Mouse (Mus musculus): ENCODE measurements around the gene Tmc3. TPM values are rescaled to one million over a fixed set of nuclear protein-coding genes. Genes with fewer than 3 reads are reported as not detected.

Tmc3 gene
- polyA plus RNA-seq, 1 experiment from 2014 or later, result 1.6 TPM

- H3K4me2 ChIP-seq, result no peak overlapping the region
- no peak overlapping the region for H3K4me3 ChIP-seq (replicated peaks)
- no peak overlapping the region for H3K9ac ChIP-seq
- H3K4me1 ChIP-seq, result 0 out of 2 replicates have a peak, but pooled peaks cover 4% of the 10 kb centered on the region
- H3K9me3 ChIP-seq (replicated peaks), result no peaks in the 10 kb centered on the region
- H3K27me3 ChIP-seq, result no peaks in the 10 kb centered on the region
- no peak overlapping the region for H3K27ac ChIP-seq
- 97% methylated on average over 3 of the region's 3 CpGs for WGBS
- no peaks in the 10 kb centered on the region for H3K36me3 ChIP-seq
- no peak for ATAC-seq (replicated peaks; ENCODE audit: low FRiP score)
Observed at GRCm38 (mm10) chr7:83661763-83662162, 77.0 kb downstream of the Tmc3 start.

GRCm38 (mm10) chr7:83662711-83663375 is 78.1 kb downstream of the Tmc3 start:
- ATAC-seq (replicated peaks; ENCODE audit: low FRiP score), result 0 out of 2 replicates have a peak, but pooled peaks have one; percentile 43
- H3K4me1 ChIP-seq, result 0 out of 2 replicates have a peak, but pooled peaks cover 4% of the 10 kb centered on the region
- H3K27ac ChIP-seq, result no peak overlapping the region
- no peak overlapping the region for H3K9ac ChIP-seq
- no peak overlapping the region for H3K4me3 ChIP-seq (replicated peaks)
- WGBS, result 78% methylated on average over 6 of the region's 6 CpGs
- no peak overlapping the region for H3K4me2 ChIP-seq
- no peaks in the 10 kb centered on the region for H3K9me3 ChIP-seq (replicated peaks)
- no peaks in the 10 kb centered on the region for H3K27me3 ChIP-seq
- no peaks in the 10 kb centered on the region for H3K36me3 ChIP-seq

GRCm38 (mm10) chr7:83666087-83666595 is 81.4 kb downstream of the Tmc3 start:
- Histone ChIP-seq H3K27ac (no peak overlapping the region), H3K4me2 (no peak overlapping the region), H3K9ac (no peak overlapping the region), H3K4me1 (no peaks in the 10 kb centered on the region), H3K9me3 (replicated peaks) (no peaks in the 10 kb centered on the region), H3K36me3 (no peaks in the 10 kb centered on the region), H3K27me3 (no peaks in the 10 kb centered on the region), H3K4me3 (replicated peaks) (no peak overlapping the region)
- ATAC-seq (replicated peaks; ENCODE audit: low FRiP score), result no peak
- WGBS, result 71% methylated on average over 4 of the region's 4 CpGs

- Histone ChIP-seq H3K36me3 (no peaks in the 10 kb centered on the region), H3K9ac (no peak overlapping the region), H3K9me3 (replicated peaks) (no peaks in the 10 kb centered on the region), H3K27ac (no peak overlapping the region), H3K4me3 (replicated peaks) (no peak overlapping the region), H3K4me2 (no peak overlapping the region), H3K27me3 (no peaks in the 10 kb centered on the region), H3K4me1 (no peaks in the 10 kb centered on the region)
- WGBS, result 81% methylated on average over 5 of the region's 5 CpGs
- ATAC-seq (replicated peaks; ENCODE audit: low FRiP score), result no peak
Observed at GRCm38 (mm10) chr7:83667936-83668645, 83.4 kb downstream of the Tmc3 start.

- no peaks in the 10 kb centered on the region for H3K27me3 ChIP-seq
- H3K4me2 ChIP-seq, result no peak overlapping the region
- ATAC-seq (replicated peaks; ENCODE audit: low FRiP score), result no peak
- H3K9ac ChIP-seq, result no peak overlapping the region
- no peaks in the 10 kb centered on the region for H3K36me3 ChIP-seq
- no peaks in the 10 kb centered on the region for H3K4me1 ChIP-seq
- H3K4me3 ChIP-seq (replicated peaks), result no peak overlapping the region
- no peak overlapping the region for H3K27ac ChIP-seq
- WGBS, result 11% methylated on average over 1 of the region's 1 CpGs
- no peaks in the 10 kb centered on the region for H3K9me3 ChIP-seq (replicated peaks)
Observed at GRCm38 (mm10) chr7:83668724-83669123, 84.0 kb downstream of the Tmc3 start.

GRCm38 (mm10) chr7:83671573-83671972 is 86.8 kb downstream of the Tmc3 start:
- no peak overlapping the region for H3K9ac ChIP-seq
- no peak overlapping the region for H3K27ac ChIP-seq
- no peaks in the 10 kb centered on the region for H3K9me3 ChIP-seq (replicated peaks)
- no peak overlapping the region for H3K4me3 ChIP-seq (replicated peaks)
- no peaks in the 10 kb centered on the region for H3K4me1 ChIP-seq
- H3K4me2 ChIP-seq, result no peak overlapping the region
- H3K27me3 ChIP-seq, result no peaks in the 10 kb centered on the region
- no peaks in the 10 kb centered on the region for H3K36me3 ChIP-seq
- 82% methylated on average over 6 of the region's 6 CpGs for WGBS
- no peak for ATAC-seq (replicated peaks; ENCODE audit: low FRiP score)

Other genes with a start within 250 kb of the Tmc3 start
- gene Stard5, start 47.0 kb downstream of the Tmc3 start, polyA plus RNA-seq (2015; fragmentation: Nextera tagmentation; extraction: Ambion mirVana), result 24.3 and 27.0 TPM in 2 replicates
- gene Il16, start 160.8 kb downstream of the Tmc3 start, polyA plus RNA-seq (2015; fragmentation: Nextera tagmentation; extraction: Ambion mirVana), result 3.8 and 4.0 TPM in 2 replicates
- 0.17 TPM in 1 of 2 replicates, not detected in the other for gene Cfap161, start 210.0 kb downstream of the Tmc3 start, polyA plus RNA-seq (2015; fragmentation: Nextera tagmentation; extraction: Ambion mirVana)

Measured in kidney, embryonic 15.5 days (tissue).